Mouse (Mus musculus) neural tube, embryonic 12.5 days (tissue): ENCODE measurements around the gene Ube2u. TPM values are rescaled to one million over a fixed set of nuclear protein-coding genes. Genes with fewer than 3 reads are reported as not detected.
A peak's percentile ranks its signal among the peaks of the same experiment; 100 is the strongest.

ENCODE experiments used
- ATAC-seq: fragments of 200-750 bp; cut with Nextera tagmentation; 2 replicates; pipeline ENCODE4 v1.8.0; 2017; ENCODE audit warnings: low read depth, mild to moderate bottlenecking, moderate TSS enrichment, moderate library complexity; ENCODE audit not compliant: low FRiP score
- H3K27ac ChIP-seq: fragments of 300-500 bp; sonication (generic); 2 replicates; pipeline ENCODE4 v1.5.1; 2016
- H3K27me3 ChIP-seq: fragments of 300-500 bp; sonication (generic); replicated peaks from 2 replicates; pipeline ENCODE4 v1.6.1; 2016; ENCODE audit warnings: mild to moderate bottlenecking
- H3K36me3 ChIP-seq: fragments of 300-500 bp; sonication (generic); 2 replicates; pipeline ENCODE4 v1.6.1; 2016; ENCODE audit warnings: mild to moderate bottlenecking
- H3K4me1 ChIP-seq: fragments of 300-500 bp; sonication (generic); 2 replicates; pipeline ENCODE4 v1.6.1; 2016
- H3K4me2 ChIP-seq: fragments of 300-500 bp; sonication (generic); replicated peaks from 2 replicates; pipeline ENCODE4 v1.6.1; 2016; ENCODE audit warnings: mild to moderate bottlenecking
- H3K4me3 ChIP-seq: fragments of 300-500 bp; sonication (generic); 2 replicates; pipeline ENCODE4 v1.5.1; 2016
- H3K9ac ChIP-seq: fragments of 300-500 bp; sonication (generic); 2 replicates; pipeline ENCODE4 v1.6.1; 2016; ENCODE audit warnings: mild to moderate bottlenecking
- H3K9me3 ChIP-seq: fragments of 300-500 bp; sonication (generic); 2 replicates; pipeline ENCODE4 v1.6.1; 2016; ENCODE audit warnings: mild to moderate bottlenecking
- WGBS: fragments of 180-500 bp; shearing (Covaris S2); methylation state at CpG from one replicate; pipeline ENCODE4 v1.1.7; 2016; 5-methylcytosine and 5-hydroxymethylcytosine counted together
- polyA plus RNA-seq: library from polyadenylated mRNA; unstranded; fragments of >200 nt; fragmentation: Nextera tagmentation; extraction: Ambion mirVana; gene quantifications from 2 replicates; pipeline ENCODE4 v1.2.1, GENCODE M21; 2016

The Ube2u gene
- polyA plus RNA-seq, 1 experiment from 2014 or later = 0.44 TPM

DNA sequence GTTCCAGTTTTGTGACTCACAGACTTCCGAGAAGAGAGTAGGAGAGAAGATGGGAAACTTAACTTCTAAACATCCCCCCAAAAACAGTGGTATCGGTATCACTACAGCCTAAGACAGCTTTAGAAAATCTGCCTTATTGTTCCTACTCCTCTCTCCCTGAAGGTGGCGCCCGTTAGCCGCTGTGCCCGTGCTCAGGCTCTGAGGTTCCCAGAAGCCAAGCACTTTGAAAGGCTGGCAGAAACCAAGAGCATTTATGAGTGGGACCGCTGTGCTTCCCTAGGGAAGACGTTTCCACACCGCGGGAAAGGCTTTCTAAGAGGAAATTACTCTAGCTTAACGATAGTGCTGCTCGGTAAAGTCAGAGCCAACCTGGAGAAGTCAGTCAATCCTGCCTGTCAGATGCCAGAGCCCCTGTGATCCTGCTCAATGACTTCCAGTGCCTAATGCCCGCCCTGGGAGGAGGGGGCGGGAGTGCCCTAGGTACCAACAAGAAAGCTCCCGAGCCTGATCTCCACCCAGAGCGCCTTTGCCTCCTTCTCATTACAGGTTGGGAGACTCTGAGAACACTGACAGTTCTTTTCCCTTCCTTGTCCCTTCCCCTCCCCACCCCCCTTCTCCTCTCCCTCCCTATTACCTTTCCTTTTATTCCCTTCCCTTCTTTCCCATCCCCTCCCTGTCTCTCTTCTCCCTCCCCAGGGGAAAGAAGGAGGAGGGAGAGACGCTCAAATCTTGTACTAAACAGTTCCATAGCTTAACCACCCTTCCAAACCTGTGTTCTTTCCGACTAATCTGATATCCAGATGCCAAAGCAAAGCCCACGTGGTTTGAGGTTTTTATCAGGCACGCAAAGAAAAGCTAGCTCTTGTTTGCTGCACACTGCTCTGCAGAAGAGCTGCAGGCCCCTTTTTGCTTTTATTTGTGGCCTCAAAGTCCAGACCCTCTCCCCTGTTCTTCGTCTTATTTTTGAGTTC is 109.9 kb downstream of the Ube2u start:
- ATAC-seq = peak; percentile 93
- Histone ChIP-seq H3K9ac (peak overlapping the region; percentile 40; the same call in 1 of the 2 replicates), H3K27me3 (no peaks in the 10 kb centered on the region), H3K36me3 (no peaks in the 10 kb centered on the region), H3K4me3 (peak overlapping the region; percentile 27; the same call in 1 of the 2 replicates), H3K4me2 (peak overlapping the region; percentile 75), H3K27ac (no peak overlapping the region), H3K4me1 (peaks cover 5% of the 10 kb centered on the region; the same call in 1 of the 2 replicates), H3K9me3 (no peaks in the 10 kb centered on the region)
- WGBS = 6% methylated on average over 21 of the region's 21 CpGs

DNA sequence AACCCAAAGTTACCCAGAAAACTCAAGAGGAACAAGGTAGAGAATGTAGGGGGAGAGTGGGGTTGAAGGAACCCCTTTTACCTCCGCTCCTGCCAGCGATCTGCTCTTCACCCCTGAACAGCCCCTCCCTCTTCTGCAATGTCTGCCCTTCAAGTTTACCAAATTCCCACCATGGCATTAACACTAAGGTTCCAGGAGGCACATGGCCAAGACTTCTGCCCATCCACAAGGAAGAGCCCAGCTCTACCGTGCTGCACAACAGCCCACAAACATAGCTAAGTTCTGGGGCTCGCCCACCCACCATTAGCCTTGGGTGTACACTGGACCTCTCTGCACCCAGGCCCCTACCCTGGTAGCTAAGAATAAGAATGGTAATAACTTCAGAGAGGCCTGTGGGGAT is 117.1 kb downstream of the Ube2u start:
- no peaks in the 10 kb centered on the region for H3K36me3 ChIP-seq
- no peaks in the 10 kb centered on the region for H3K27me3 ChIP-seq
- no peak for ATAC-seq
- 95% methylated on average over 4 of the region's 4 CpGs for WGBS
- no peaks in the 10 kb centered on the region for H3K4me1 ChIP-seq
- H3K27ac ChIP-seq = no peak overlapping the region
- no peak overlapping the region for H3K4me3 ChIP-seq
- H3K4me2 ChIP-seq = no peak overlapping the region
- H3K9me3 ChIP-seq = no peaks in the 10 kb centered on the region
- no peak overlapping the region for H3K9ac ChIP-seq

DNA sequence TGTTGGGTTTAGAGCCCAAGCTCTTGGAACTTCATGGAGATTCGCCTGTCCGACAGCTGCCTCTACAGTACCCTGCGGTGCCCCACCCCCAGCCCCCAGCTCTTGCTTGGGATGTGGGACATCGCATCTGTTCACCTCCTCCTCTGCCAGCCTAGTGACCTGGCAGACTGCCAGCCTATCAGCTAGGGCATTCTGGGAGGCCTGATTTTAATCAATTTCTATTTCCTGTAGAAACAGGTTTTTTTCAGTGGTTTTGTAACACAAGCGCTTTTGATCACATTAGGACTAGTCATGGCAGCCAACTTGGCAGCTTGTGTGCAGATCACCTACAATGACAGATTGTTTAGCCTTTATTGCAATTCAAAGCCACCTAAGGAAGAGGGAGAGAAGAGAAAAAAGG is 118.0 kb downstream of the Ube2u start:
- Histone ChIP-seq H3K4me2 (no peak overlapping the region), H3K9ac (no peak overlapping the region), H3K4me3 (no peak overlapping the region), H3K27ac (no peak overlapping the region), H3K9me3 (no peaks in the 10 kb centered on the region), H3K27me3 (no peaks in the 10 kb centered on the region), H3K36me3 (no peaks in the 10 kb centered on the region), H3K4me1 (no peaks in the 10 kb centered on the region)
- WGBS = 77% methylated on average over 5 of the region's 5 CpGs
- peak; percentile 63; the same call in 1 of the 2 replicates for ATAC-seq

DNA sequence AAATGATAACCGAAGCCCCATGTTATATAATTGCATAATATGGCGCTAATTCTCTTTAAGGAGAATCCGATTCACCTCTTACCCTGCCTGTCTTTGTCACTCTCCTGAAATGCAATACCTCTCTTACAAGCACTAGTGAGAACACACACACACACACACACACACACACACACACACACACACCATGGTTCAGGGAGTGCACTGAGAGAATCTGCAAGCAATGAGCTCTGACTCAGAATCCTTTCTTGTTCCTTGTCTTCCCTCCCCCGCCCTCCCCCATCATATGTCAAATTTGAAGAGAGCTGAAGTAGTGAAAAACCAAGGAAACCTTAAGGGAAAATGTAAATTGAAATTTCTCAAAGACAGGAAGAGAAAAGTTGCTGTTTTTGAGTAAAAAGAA is 118.4 kb downstream of the Ube2u start:
- no peaks in the 10 kb centered on the region for H3K36me3 ChIP-seq
- no peak for ATAC-seq
- no peak overlapping the region for H3K4me2 ChIP-seq
- 89% methylated on average over 4 of the region's 4 CpGs for WGBS
- H3K9ac ChIP-seq = no peak overlapping the region
- H3K27ac ChIP-seq = no peak overlapping the region
- H3K9me3 ChIP-seq = no peaks in the 10 kb centered on the region
- H3K4me1 ChIP-seq = no peaks in the 10 kb centered on the region
- no peak overlapping the region for H3K4me3 ChIP-seq
- H3K27me3 ChIP-seq = no peaks in the 10 kb centered on the region
